Mouse (Mus musculus) forebrain, embryonic 13.5 days (tissue): ENCODE results near the gene Meis2. TPM values are rescaled to one million over a fixed set of nuclear protein-coding genes. Genes with fewer than 3 reads are reported as not detected.
A peak's percentile ranks its signal among the peaks of the same experiment; 100 is the strongest.

ENCODE experiments used
- ATAC-seq: fragments of 200-750 bp; cut with Nextera tagmentation; 2 replicates; pipeline ENCODE4 v1.8.0; 2017
- H3K27ac ChIP-seq: fragments of 300-500 bp; sonication (generic); 2 replicates; pipeline ENCODE4 v1.5.1; 2015; ENCODE audit warnings: inconsistent platforms, mild to moderate bottlenecking, moderate library complexity
- H3K27me3 ChIP-seq: fragments of 300-500 bp; sonication (generic); 2 replicates; pipeline ENCODE4 v1.6.1; 2015; ENCODE audit warnings: mild to moderate bottlenecking, inconsistent platforms
- H3K36me3 ChIP-seq: fragments of 300-500 bp; sonication (generic); 2 replicates; pipeline ENCODE4 v1.6.1; 2015; ENCODE audit warnings: mild to moderate bottlenecking, inconsistent platforms; ENCODE audit not compliant: poor library complexity, severe bottlenecking
- H3K4me1 ChIP-seq: fragments of 300-500 bp; sonication (generic); 2 replicates; pipeline ENCODE4 v1.6.1; 2015; ENCODE audit warnings: inconsistent platforms
- H3K4me2 ChIP-seq: fragments of 300-500 bp; sonication (generic); 2 replicates; pipeline ENCODE4 v1.6.1; 2015; ENCODE audit warnings: inconsistent platforms, mild to moderate bottlenecking, moderate library complexity
- H3K4me3 ChIP-seq: fragments of 300-500 bp; sonication (generic); 2 replicates; pipeline ENCODE4 v1.5.1; 2015; ENCODE audit warnings: mild to moderate bottlenecking, inconsistent platforms
- H3K9ac ChIP-seq: fragments of 300-500 bp; sonication (generic); 2 replicates; pipeline ENCODE4 v1.6.1; 2015; ENCODE audit warnings: mild to moderate bottlenecking, inconsistent platforms
- H3K9me3 ChIP-seq: fragments of 300-500 bp; sonication (generic); replicated peaks from 2 replicates; pipeline ENCODE4 v1.6.1; 2016; ENCODE audit warnings: inconsistent platforms
- WGBS: fragments of 180-500 bp; shearing (Covaris S2); methylation state at CpG from one replicate; pipeline ENCODE4 v1.1.7; 2015; 5-methylcytosine and 5-hydroxymethylcytosine counted together
- polyA plus RNA-seq: library from polyadenylated mRNA; unstranded; fragments of >200 nt; fragmentation: Nextera tagmentation; extraction: Ambion mirVana; gene quantifications from 2 replicates; pipeline ENCODE4 v1.2.1, GENCODE M21; 2015

The Meis2 gene
- polyA plus RNA-seq, 1 experiment from 2014 or later: 130 TPM

GRCm38 (mm10) chr2:116074061-116074460, 8.4 kb upstream of the Meis2 start:
- Histone ChIP-seq H3K4me3 (peak overlapping the region; percentile 41), H3K27ac (peak overlapping the region; percentile 80; the same call in 1 of the 2 replicates), H3K4me2 (peak overlapping the region; percentile 86), H3K4me1 (peaks cover 48% of the 10 kb centered on the region), H3K9me3 (no peaks in the 10 kb centered on the region), H3K36me3 (no peaks in the 10 kb centered on the region), H3K9ac (peak overlapping the region; percentile 95), H3K27me3 (peaks cover 17% of the 10 kb centered on the region)
- 5% methylated on average over 3 of the region's 3 CpGs for WGBS
- no peak for ATAC-seq

GRCm38 (mm10) chr2:116073311-116073904, 7.8 kb upstream of the Meis2 start:
- H3K4me2 ChIP-seq: peak overlapping the region; percentile 86
- peak overlapping the region; percentile 95 for H3K9ac ChIP-seq
- peaks cover 48% of the 10 kb centered on the region for H3K4me1 ChIP-seq

GRCm38 (mm10) chr2:116072706-116073105, 7.1 kb upstream of the Meis2 start:
- Histone ChIP-seq H3K27ac (peak overlapping the region; percentile 98), H3K4me1 (peaks cover 48% of the 10 kb centered on the region), H3K4me3 (peak overlapping the region; percentile 91), H3K4me2 (peak overlapping the region; percentile 86), H3K9ac (peak overlapping the region; percentile 95), H3K9me3 (no peaks in the 10 kb centered on the region), H3K36me3 (no peaks in the 10 kb centered on the region), H3K27me3 (peaks cover 16% of the 10 kb centered on the region)
- ATAC-seq: no peak
- WGBS: 4% methylated on average over 5 of the region's 5 CpGs

More at GRCm38 (mm10) chr2:116073311-116073904, 7.8 kb upstream of the Meis2 start:
- ATAC-seq: no peak
- Histone ChIP-seq H3K27ac (peak overlapping the region; percentile 80), H3K4me3 (peak overlapping the region; percentile 41), H3K27me3 (peaks cover 17% of the 10 kb centered on the region), H3K9me3 (no peaks in the 10 kb centered on the region), H3K36me3 (no peaks in the 10 kb centered on the region)
- WGBS: 17% methylated on average over 9 of the region's 9 CpGs

- H3K36me3 ChIP-seq: no peaks in the 10 kb centered on the region
- H3K27ac ChIP-seq: peak overlapping the region; percentile 98
- peak overlapping the region; percentile 95 for H3K9ac ChIP-seq
- H3K9me3 ChIP-seq: no peaks in the 10 kb centered on the region
- H3K4me2 ChIP-seq: peak overlapping the region; percentile 86
- 5% methylated on average over 13 of the region's 13 CpGs for WGBS
- peaks cover 48% of the 10 kb centered on the region for H3K4me1 ChIP-seq
- H3K4me3 ChIP-seq: peak overlapping the region; percentile 91
- peaks cover 14% of the 10 kb centered on the region for H3K27me3 ChIP-seq
- ATAC-seq: no peak
Observed at GRCm38 (mm10) chr2:116072321-116072640, 6.6 kb upstream of the Meis2 start.

- peak overlapping the region; percentile 98 for H3K27ac ChIP-seq
- peaks cover 8% of the 10 kb centered on the region for H3K27me3 ChIP-seq
- H3K9ac ChIP-seq: peak overlapping the region; percentile 95
- peaks cover 48% of the 10 kb centered on the region for H3K4me1 ChIP-seq
- peak overlapping the region; percentile 91 for H3K4me3 ChIP-seq
- H3K36me3 ChIP-seq: no peaks in the 10 kb centered on the region
- WGBS: 1% methylated on average over 25 of the region's 25 CpGs
- H3K4me2 ChIP-seq: peak overlapping the region; percentile 86
- H3K9me3 ChIP-seq: no peaks in the 10 kb centered on the region
- no peak for ATAC-seq
Observed at GRCm38 (mm10) chr2:116071571-116072320, 6.1 kb upstream of the Meis2 start.

- no peaks in the 10 kb centered on the region for H3K36me3 ChIP-seq
- peaks cover 47% of the 10 kb centered on the region for H3K4me1 ChIP-seq
- H3K4me3 ChIP-seq: peak overlapping the region; percentile 91
- peak overlapping the region; percentile 95 for H3K9ac ChIP-seq
- no peak for ATAC-seq
- peak overlapping the region; percentile 98 for H3K27ac ChIP-seq
- H3K4me2 ChIP-seq: peak overlapping the region; percentile 86
- peaks cover 7% of the 10 kb centered on the region for H3K27me3 ChIP-seq
- H3K9me3 ChIP-seq: no peaks in the 10 kb centered on the region
- WGBS: 5% methylated on average over 10 of the region's 10 CpGs
Observed at GRCm38 (mm10) chr2:116070614-116071425, 5.2 kb upstream of the Meis2 start.

- no peak for ATAC-seq
- Histone ChIP-seq H3K9ac (peak overlapping the region; percentile 95), H3K27ac (peak overlapping the region; percentile 98), H3K27me3 (peaks cover 5% of the 10 kb centered on the region), H3K9me3 (no peaks in the 10 kb centered on the region), H3K36me3 (no peaks in the 10 kb centered on the region), H3K4me2 (peak overlapping the region; percentile 86), H3K4me3 (peak overlapping the region; percentile 91), H3K4me1 (peaks cover 35% of the 10 kb centered on the region)
- WGBS: 3% methylated on average over 8 of the region's 8 CpGs
Observed at GRCm38 (mm10) chr2:116069451-116070225, 4.0 kb upstream of the Meis2 start.

GRCm38 (mm10) chr2:116068901-116069300, 3.3 kb upstream of the Meis2 start:
- peaks cover 3% of the 10 kb centered on the region; the same call in 1 of the 2 replicates for H3K27me3 ChIP-seq
- H3K4me2 ChIP-seq: peak overlapping the region; percentile 86
- peak overlapping the region; percentile 95 for H3K9ac ChIP-seq
- H3K4me1 ChIP-seq: peaks cover 27% of the 10 kb centered on the region
- H3K27ac ChIP-seq: peak overlapping the region; percentile 98
- peak overlapping the region; percentile 91 for H3K4me3 ChIP-seq
- ATAC-seq: no peak
- H3K36me3 ChIP-seq: no peaks in the 10 kb centered on the region
- WGBS: 7% methylated on average over 7 of the region's 7 CpGs
- H3K9me3 ChIP-seq: no peaks in the 10 kb centered on the region

- H3K4me1 ChIP-seq: peaks cover 24% of the 10 kb centered on the region
- peak overlapping the region; percentile 86 for H3K4me2 ChIP-seq
- H3K27me3 ChIP-seq: peaks cover 3% of the 10 kb centered on the region; the same call in 1 of the 2 replicates
- H3K9ac ChIP-seq: peak overlapping the region; percentile 95
- H3K27ac ChIP-seq: peak overlapping the region; percentile 98
- H3K36me3 ChIP-seq: no peaks in the 10 kb centered on the region
- H3K4me3 ChIP-seq: peak overlapping the region; percentile 91
- H3K9me3 ChIP-seq: no peaks in the 10 kb centered on the region
- ATAC-seq: no peak
- 1% methylated on average over 11 of the region's 11 CpGs for WGBS
Observed at GRCm38 (mm10) chr2:116068461-116068860, 2.8 kb upstream of the Meis2 start.

- Histone ChIP-seq H3K9me3 (no peaks in the 10 kb centered on the region), H3K27ac (peak overlapping the region; percentile 98), H3K4me3 (peak overlapping the region; percentile 91), H3K9ac (peak overlapping the region; percentile 95), H3K36me3 (no peaks in the 10 kb centered on the region), H3K27me3 (peaks cover 3% of the 10 kb centered on the region; the same call in 1 of the 2 replicates), H3K4me1 (peaks cover 17% of the 10 kb centered on the region), H3K4me2 (peak overlapping the region; percentile 86)
- 1% methylated on average over 15 of the region's 15 CpGs for WGBS
- ATAC-seq: no peak
Observed at GRCm38 (mm10) chr2:116067711-116068110, 2.1 kb upstream of the Meis2 start.

GRCm38 (mm10) chr2:116067065-116067497, 1.4 kb upstream of the Meis2 start:
- WGBS: 0% methylated on average over 26 of the region's 27 CpGs
- Histone ChIP-seq H3K4me1 (peaks cover 12% of the 10 kb centered on the region), H3K36me3 (no peaks in the 10 kb centered on the region), H3K27ac (peak overlapping the region; percentile 98), H3K4me2 (peak overlapping the region; percentile 86), H3K9me3 (no peaks in the 10 kb centered on the region), H3K9ac (peak overlapping the region; percentile 95), H3K27me3 (0 out of 2 replicates have a peak, but pooled peaks cover 3% of the 10 kb centered on the region), H3K4me3 (peak overlapping the region; percentile 91)
- peak; percentile 69 for ATAC-seq
